Mouse (Mus musculus) liver, adult 2 months (tissue): Measurements from ENCODE around the gene Sfrp5.

Experiments used
- CTCF ChIP-seq: fragments of 200-500 bp; IDR thresholded peaks from 2 replicates; pipeline ENCODE4 v1.5.1; 2011; ENCODE audit warnings: low read depth, low read length, control low read depth
- POLR2A ChIP-seq: fragments of 200-500 bp; IDR thresholded peaks from 2 replicates; pipeline ENCODE4 v1.6.1; 2011; ENCODE audit warnings: low read length, control low read depth; ENCODE audit not compliant: insufficient read depth; ENCODE audit errors: extremely low read depth

GRCm38 (mm10) chr19:42237602-42238340 lies 35.7 kb upstream of the Sfrp5 start:
- TF ChIP-seq CTCF, result no peak
- TF ChIP-seq POLR2A, result no peak
